Mouse (Mus musculus): ENCODE results near the gene Zfp108.

- TF ChIP-seq CTCF (IDR thresholded peaks at IDR 0.05; ENCODE audit: control insufficient read depth, insufficient read depth, insufficient read length) (no peak), USF1 (IDR thresholded peaks at IDR 0.05; ENCODE audit: low read depth) (no peak), CEBPB (IDR thresholded peaks at IDR 0.05; ENCODE audit: low read depth) (no peak), MYOD1 (IDR thresholded peaks at IDR 0.05; ENCODE audit: control insufficient read depth, insufficient read length, low read depth) (no peak)
Observed at GRCm38 (mm10) chr7:24286090-24286489, 31.5 kb downstream of the Zfp108 start.
